Mouse (Mus musculus) layer of hippocampus, adult 11-12 months (tissue): Measurements from ENCODE around the gene Il25.
"Not testable (repeated sequence)": the region's sequence is repeated elsewhere in the genome, so short reads cannot be mapped to it uniquely, and the experiment has no call there.

Source experiments
- DNase-seq: peaks from one replicate; pipeline ENCODE4 v3.0.0; 2022; ENCODE audit warnings: low spot score

The Il25 gene

GRCm38 (mm10) chr14:54955481-54955880, 23.0 kb downstream of the Il25 start:
- no peak for DNase-seq

GRCm38 (mm10) chr14:54956533-54956932, 24.0 kb downstream of the Il25 start:
- no peak for DNase-seq

- DNase-seq: no peak
These were observed 26.0 kb downstream of the Il25 start for GRCm38 (mm10) chr14:54958503-54958902.

- DNase-seq: no peak
These were observed 26.7 kb downstream of the Il25 start for GRCm38 (mm10) chr14:54959197-54959596.

- DNase-seq: not testable (repeated sequence)
These were observed 27.5 kb downstream of the Il25 start for GRCm38 (mm10) chr14:54959853-54960613.

- DNase-seq: peak; percentile 38
These were observed 28.3 kb downstream of the Il25 start for GRCm38 (mm10) chr14:54960769-54961168.

- DNase-seq: no peak
These were observed 29.0 kb downstream of the Il25 start for GRCm38 (mm10) chr14:54961487-54961886.

- no peak for DNase-seq
These were observed 30.2 kb downstream of the Il25 start for GRCm38 (mm10) chr14:54962714-54963113.

- DNase-seq: no peak
These were observed 31.2 kb downstream of the Il25 start for GRCm38 (mm10) chr14:54963727-54964126.

- no peak for DNase-seq
These were observed 32.5 kb downstream of the Il25 start for GRCm38 (mm10) chr14:54965044-54965443.

GRCm38 (mm10) chr14:54965631-54966030, 33.1 kb downstream of the Il25 start:
- no peak for DNase-seq

GRCm38 (mm10) chr14:54966320-54966977, 34.0 kb downstream of the Il25 start, which contains the start of gene Myh6:
Gene Myh6 (minus strand): TSS chr14:54966927.
- DNase-seq: no peak

GRCm38 (mm10) chr14:54967874-54968273, 35.4 kb downstream of the Il25 start:
- DNase-seq: no peak

- DNase-seq: no peak
These were observed 35.8 kb downstream of the Il25 start for GRCm38 (mm10) chr14:54968344-54968743.

GRCm38 (mm10) chr14:54972786-54973185, 40.3 kb downstream of the Il25 start:
- DNase-seq: not testable (repeated sequence)

- no peak for DNase-seq
These were observed 41.7 kb downstream of the Il25 start for GRCm38 (mm10) chr14:54974068-54974791.

GRCm38 (mm10) chr14:54976633-54977032, 44.1 kb downstream of the Il25 start, which contains the start of gene Gm17428:
Gene Gm17428 (plus strand): TSS chr14:54976933.
- DNase-seq: no peak

GRCm38 (mm10) chr14:54978664-54979063, 46.2 kb downstream of the Il25 start:
- no peak for DNase-seq

GRCm38 (mm10) chr14:54981934-54982333, 49.4 kb downstream of the Il25 start:
- DNase-seq: no peak
